Comparison of ENCODE assay signal across 9 mouse cellular contexts in genomic region chr8:13529891-13530316, GRCm38 (mm10). TPM values are rescaled to one million over a fixed set of nuclear protein-coding genes. Genes with fewer than 3 reads are reported as not detected.
DNase-seq lines count a peak whose midpoint lies in the region; ATAC-seq and TF ChIP-seq lines count a peak whose summit lies in the region.
"Had no signal": no experiment of that assay in that cellular context is flagged by ENCODE, and none has a peak within 500 bp of the region (broad histone marks: within the 10 kb centered on the region; RNA-seq: fewer than 3 reads in every experiment).

No protein-coding gene starts in this region.

- 57% methylated on average over 7 of the region's 7 CpGs for WGBS in embryonic facial prominence, embryonic 14.5 days
- WGBS in embryonic facial prominence, embryonic 10.5 days, result 82% methylated on average over 7 of the region's 7 CpGs
- WGBS in lung, postnatal 0 days, result 27% methylated on average over 7 of the region's 7 CpGs
- 38% methylated on average over 7 of the region's 7 CpGs for whole genome bisulfite sequencing in stomach, embryonic 16.5 days

- TF ChIP-seq CTCF in lung, postnatal 0 days (IDR thresholded peaks at IDR 0.05), result no peak

- no peak overlapping the region for H3K4me3 ChIP-seq in embryonic facial prominence, embryonic 14.5 days (ENCODE audit: low read depth, low read length)
- no peak overlapping the region for H3K4me3 ChIP-seq in embryonic facial prominence, embryonic 10.5 days
- H3K4me3 ChIP-seq in lung, postnatal 0 days (ENCODE audit: low read depth, low read length), result no peak overlapping the region
- no peak overlapping the region for H3K4me3 ChIP-seq in stomach, embryonic 16.5 days (replicated peaks; ENCODE audit: low read length)

- H3K4me2 ChIP-seq in embryonic facial prominence, embryonic 14.5 days (ENCODE audit: low read depth, low read length), result no peak overlapping the region
- no peak overlapping the region for H3K4me2 ChIP-seq in lung, postnatal 0 days (replicated peaks; ENCODE audit: low read depth, low read length)
- no peak overlapping the region for H3K4me2 ChIP-seq in stomach, embryonic 16.5 days (ENCODE audit: low read depth, low read length)

- DNase-seq in embryonic facial prominence, embryonic 14.5 days (ENCODE audit: low spot score), result peak; percentile 88
- no peak for DNase-seq in embryonic facial prominence, embryonic 10.5 days (ENCODE audit: low spot score)
- peak; percentile 94 for DNase-seq in cerebellum, adult 9-11 months
- DNase-seq in heart, adult 9 months (ENCODE audit: low spot score in 2 of 2), result peak; percentile 89 to 91
- DNase-seq in kidney, postnatal 10 days, result peak; percentile 93
- DNase-seq in lung, postnatal 0 days (ENCODE audit: low spot score), result peak; percentile 85

- 0 out of 2 replicates have a peak overlapping the region, but pooled peaks have one; percentile 46 for H3K27ac ChIP-seq in embryonic facial prominence, embryonic 14.5 days (replicated peaks; ENCODE audit: low read depth, low read length)
- H3K27ac ChIP-seq in embryonic facial prominence, embryonic 10.5 days (replicated peaks), result no peak overlapping the region
- H3K27ac ChIP-seq in lung, postnatal 0 days (ENCODE audit: low read length), result peak overlapping the region; percentile 62
- H3K27ac ChIP-seq in stomach, embryonic 16.5 days (ENCODE audit: low read length), result peak overlapping the region; percentile 88

- peaks cover 6% of the 10 kb centered on the region; the same call in 1 of the 2 replicates for H3K9me3 ChIP-seq in embryonic facial prominence, embryonic 14.5 days (ENCODE audit: control insufficient read depth, low read length)
- peaks cover 6% of the 10 kb centered on the region; the same call in 1 of the 2 replicates for H3K9me3 ChIP-seq in embryonic facial prominence, embryonic 10.5 days
- no peaks in the 10 kb centered on the region for H3K9me3 ChIP-seq in lung, postnatal 0 days (ENCODE audit: low read length)
- H3K9me3 ChIP-seq in stomach, embryonic 16.5 days (replicated peaks; ENCODE audit: control insufficient read depth, low read length), result peaks cover 4% of the 10 kb centered on the region; the same call in 1 of the 2 replicates

- H3K4me1 ChIP-seq in embryonic facial prominence, embryonic 14.5 days (ENCODE audit: control insufficient read depth, insufficient read depth, low read length), result peaks cover 30% of the 10 kb centered on the region
- peaks cover 8% of the 10 kb centered on the region for H3K4me1 ChIP-seq in embryonic facial prominence, embryonic 10.5 days
- peaks cover 28% of the 10 kb centered on the region for H3K4me1 ChIP-seq in lung, postnatal 0 days (ENCODE audit: insufficient read depth, low read depth, low read length)
- peaks cover 34% of the 10 kb centered on the region for H3K4me1 ChIP-seq in stomach, embryonic 16.5 days (ENCODE audit: control insufficient read depth, insufficient read depth, low read length)

- peak; percentile 82 for TF ChIP-seq EP300 in lung, postnatal 0 days (IDR thresholded peaks at IDR 0.05)

- H3K9ac ChIP-seq in embryonic facial prominence, embryonic 14.5 days (ENCODE audit: low read depth, low read length), result no peak overlapping the region
- no peak overlapping the region for H3K9ac ChIP-seq in lung, postnatal 0 days (replicated peaks; ENCODE audit: low read depth)
- H3K9ac ChIP-seq in stomach, embryonic 16.5 days (ENCODE audit: low read length), result peak overlapping the region; percentile 31; the same call in 1 of the 2 replicates

- no peaks in the 10 kb centered on the region for H3K36me3 ChIP-seq in embryonic facial prominence, embryonic 14.5 days (ENCODE audit: control insufficient read depth, insufficient read depth, low read length)
- H3K36me3 ChIP-seq in embryonic facial prominence, embryonic 10.5 days (replicated peaks), result no peaks in the 10 kb centered on the region
- no peaks in the 10 kb centered on the region for H3K36me3 ChIP-seq in lung, postnatal 0 days (ENCODE audit: insufficient read depth, low read length)
- H3K36me3 ChIP-seq in stomach, embryonic 16.5 days (ENCODE audit: control insufficient read depth, insufficient read depth, low read length), result no peaks in the 10 kb centered on the region

- no peaks in the 10 kb centered on the region for H3K27me3 ChIP-seq in embryonic facial prominence, embryonic 14.5 days (replicated peaks; ENCODE audit: control insufficient read depth, insufficient read depth, low read length)
- H3K27me3 ChIP-seq in embryonic facial prominence, embryonic 10.5 days (replicated peaks; ENCODE audit: low read depth, poor library complexity, severe bottlenecking), result no peaks in the 10 kb centered on the region
- H3K27me3 ChIP-seq in lung, postnatal 0 days (replicated peaks; ENCODE audit: insufficient read depth, low read length), result no peaks in the 10 kb centered on the region
- no peaks in the 10 kb centered on the region for H3K27me3 ChIP-seq in stomach, embryonic 16.5 days (ENCODE audit: control insufficient read depth, insufficient read depth, low read length)

- peak; percentile 48 for ATAC-seq in embryonic facial prominence, embryonic 14.5 days (ENCODE audit: low read depth)
- ATAC-seq in lung, postnatal 0 days, result peak; percentile 88
- peak; percentile 77 for ATAC-seq in stomach, embryonic 16.5 days (ENCODE audit: insufficient read depth, low FRiP score)
- no peak for ATAC-seq in activated CD4-positive, CD25-positive, alpha-beta regulatory T cell, adult 4 months

RNA-seq across cellular contexts. Expression of gene 1700029H14Rik, which starts 32.4 kb away (rescaled TPM):
- polyA plus RNA-seq in embryonic facial prominence, embryonic 14.5 days (2014; fragmentation: Nextera tagmentation; extraction: Ambion mirVana), result not detected in 2 replicates
- not detected in 2 replicates for polyA plus RNA-seq in embryonic facial prominence, embryonic 10.5 days (2016; fragmentation: Nextera tagmentation; extraction: Ambion mirVana)
- not detected in 2 replicates for polyA plus RNA-seq in lung, postnatal 0 days (2015; fragmentation: Nextera tagmentation; extraction: Ambion mirVana)
- not detected in 2 replicates for polyA plus RNA-seq in stomach, embryonic 16.5 days (2015; fragmentation: Nextera tagmentation; extraction: Ambion mirVana)
- not detected for polyA plus RNA-seq in activated CD4-positive, CD25-positive, alpha-beta regulatory T cell, adult 4 months (2017; shearing (Covaris generic))
- polyA plus RNA-seq: liver, embryonic 16.5 days had no signal

RNA-seq across cellular contexts. Expression of gene Gas6, which starts 35.6 kb away (rescaled TPM):
- 43.2 and 56.9 TPM in 2 replicates for polyA plus RNA-seq in embryonic facial prominence, embryonic 14.5 days (2014; fragmentation: Nextera tagmentation; extraction: Ambion mirVana)
- 7.8 and 8.2 TPM in 2 replicates for polyA plus RNA-seq in embryonic facial prominence, embryonic 10.5 days (2016; fragmentation: Nextera tagmentation; extraction: Ambion mirVana)
- polyA plus RNA-seq in lung, postnatal 0 days (2015; fragmentation: Nextera tagmentation; extraction: Ambion mirVana), result 177 and 201 TPM in 2 replicates
- polyA plus RNA-seq in stomach, embryonic 16.5 days (2015; fragmentation: Nextera tagmentation; extraction: Ambion mirVana), result 151 and 162 TPM in 2 replicates
- polyA plus RNA-seq in activated CD4-positive, CD25-positive, alpha-beta regulatory T cell, adult 4 months (2017; shearing (Covaris generic)), result not detected
